Mouse (Mus musculus) small intestine, adult 2 months (tissue): ENCODE data around the gene Kcnk2.

Experiments
- CTCF ChIP-seq: fragments of 200-500 bp; IDR thresholded peaks from 2 replicates; pipeline ENCODE4 v1.5.1; 2012; ENCODE audit warnings: low read depth, mild to moderate bottlenecking, control low read depth, inconsistent platforms, low read length, moderate library complexity, mixed read lengths; ENCODE audit not compliant: insufficient replicate concordance, insufficient read length; ENCODE audit errors: extremely low read depth
- POLR2A ChIP-seq: fragments of 200-500 bp; IDR thresholded peaks from 2 replicates; pipeline ENCODE4 v1.6.1; 2012; ENCODE audit warnings: low read depth, mild to moderate bottlenecking, control low read depth, inconsistent platforms, low read length, moderate library complexity

GRCm38 (mm10) chr1:189343301-189344251, 58.5 kb downstream of the Kcnk2 start:
- TF ChIP-seq CTCF (no peak), POLR2A (no peak)
